Mouse (Mus musculus): Measurements from ENCODE around the gene Antxr1. TPM values are rescaled to one million over a fixed set of nuclear protein-coding genes. Genes with fewer than 3 reads are reported as not detected.

The Antxr1 gene
- total RNA-seq, 4 experiments from 2014 or later, result 11.2 to 16.5 (median 12.9) TPM

DNA sequence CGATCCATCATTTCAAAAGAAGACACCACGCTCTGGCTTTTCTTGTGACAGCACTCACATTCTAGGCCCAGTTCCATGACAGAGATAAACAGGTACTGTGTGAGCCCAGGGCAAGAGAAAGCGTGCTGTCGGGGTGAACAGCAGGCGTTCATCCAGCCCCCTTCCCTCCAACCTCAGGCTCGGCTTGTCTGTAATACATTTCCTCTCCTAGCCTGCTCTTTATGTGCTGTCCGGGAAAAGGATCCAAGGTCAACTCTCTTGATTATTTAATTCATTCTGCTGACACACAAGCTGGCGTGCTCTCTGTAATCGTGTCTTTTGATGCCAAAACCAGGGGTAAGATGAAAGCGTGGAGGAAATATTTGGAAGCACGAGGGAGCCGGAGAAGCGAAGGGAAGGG, 192.0 kb downstream of the Antxr1 start:
- DNase-seq (ENCODE audit: low spot score in 2 of 2), result no peak

DNA sequence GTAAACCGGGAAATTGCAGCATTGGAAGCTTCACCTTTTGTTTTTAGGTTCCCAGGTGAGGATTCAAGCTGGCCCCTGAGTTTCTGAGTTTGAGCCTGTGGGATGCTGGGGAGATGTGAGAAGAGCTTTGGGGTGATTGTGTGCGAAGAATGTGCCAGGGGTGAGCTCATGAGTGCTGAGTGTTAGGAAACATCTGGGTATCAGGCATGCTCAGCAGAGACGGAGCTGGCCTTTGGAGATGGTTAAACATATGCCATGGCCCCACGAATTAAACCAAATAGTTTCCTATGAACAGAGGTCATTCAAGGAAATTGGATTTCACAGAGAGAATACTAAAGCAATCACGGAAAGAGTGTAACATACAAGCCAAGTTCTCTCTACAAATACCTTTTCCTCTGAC, 193.4 kb downstream of the Antxr1 start:
- DNase-seq (ENCODE audit: low spot score in 2 of 2), result no peak

DNA sequence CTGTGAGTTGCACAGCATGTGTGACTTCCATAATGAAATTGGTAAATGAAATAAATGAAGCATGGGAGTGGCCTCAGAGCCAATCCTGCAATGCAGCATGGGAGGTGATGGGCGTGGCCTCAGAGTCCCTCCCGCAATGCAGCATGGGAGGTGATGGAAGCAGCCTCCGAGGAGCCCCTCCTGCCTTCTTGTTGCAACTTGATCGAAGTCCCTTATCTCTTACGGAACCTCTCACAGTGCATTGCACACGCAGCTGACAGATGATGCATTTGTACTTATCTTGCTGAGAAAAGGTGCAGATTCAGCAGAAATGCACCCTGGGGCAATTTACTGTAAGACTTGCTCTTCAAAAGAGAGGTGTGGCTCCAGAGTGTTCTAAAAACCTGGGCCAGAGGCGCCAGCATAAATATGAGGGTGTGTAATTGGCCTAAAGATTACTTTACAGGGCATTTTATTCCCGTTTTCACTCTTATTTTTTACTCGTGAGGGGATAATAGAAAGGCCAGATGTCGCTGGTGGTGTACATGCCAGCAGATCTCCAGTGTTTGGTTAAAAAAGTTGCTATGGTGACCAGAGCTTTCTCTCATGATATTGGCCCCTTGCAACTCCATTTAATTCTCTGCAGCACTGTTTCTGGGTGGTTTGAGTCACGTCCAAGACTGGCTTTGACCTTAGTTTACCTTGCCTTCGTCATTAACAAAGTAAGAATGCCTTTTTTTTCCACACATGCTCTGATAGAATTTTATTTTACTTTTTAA, 195.6 kb downstream of the Antxr1 start:
- no peak for DNase-seq (ENCODE audit: low spot score in 2 of 2)

DNA sequence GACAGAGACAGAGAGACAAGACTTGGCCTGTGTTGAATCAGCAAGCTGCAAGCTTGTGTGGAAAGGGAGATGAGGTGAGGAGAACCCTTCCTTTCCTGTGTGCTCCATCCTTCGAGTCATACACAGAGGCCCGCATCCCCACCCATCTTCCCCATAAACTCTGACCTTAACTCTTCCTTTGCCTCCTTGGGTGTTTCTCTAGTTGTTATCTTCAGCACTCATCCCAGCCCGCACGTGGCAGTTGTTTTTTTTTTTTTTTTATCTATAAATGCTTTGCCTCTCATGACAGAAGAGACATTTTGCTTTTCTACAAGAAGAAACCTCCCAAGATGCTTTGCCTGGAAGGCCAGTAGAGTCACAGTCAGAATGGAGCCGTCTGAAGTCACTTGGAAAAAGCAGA, 197.1 kb downstream of the Antxr1 start:
- no peak for DNase-seq (ENCODE audit: low spot score in 2 of 2)

DNA sequence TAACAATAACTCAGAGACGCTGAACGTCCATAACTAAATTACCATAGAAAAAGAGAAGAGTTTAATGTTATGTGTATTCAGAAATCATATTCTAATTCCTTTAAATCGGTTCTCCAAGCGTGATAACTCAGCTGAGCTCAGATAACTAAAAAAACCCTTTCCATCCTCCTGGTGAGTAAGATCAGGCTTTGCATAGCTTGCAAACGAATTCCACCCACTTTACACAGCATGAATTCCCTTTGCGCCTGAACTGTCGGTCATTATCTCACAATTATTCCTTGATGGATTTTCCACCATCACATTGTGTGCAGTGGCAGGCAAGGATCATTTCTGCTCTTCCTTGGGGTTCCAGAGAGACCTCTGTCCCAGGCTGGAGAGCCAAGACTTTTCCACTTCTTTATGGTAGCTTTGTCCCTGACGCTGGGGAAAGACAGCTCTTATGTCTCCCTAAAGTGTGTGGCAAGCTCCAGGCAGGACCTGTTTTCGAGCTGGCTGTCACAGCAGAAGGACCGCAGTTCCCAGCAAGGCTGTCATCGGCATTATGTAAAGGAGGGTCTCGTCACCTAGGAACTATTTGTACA, 201.6 kb downstream of the Antxr1 start:
- DNase-seq (ENCODE audit: low spot score in 2 of 2), result no peak

DNA sequence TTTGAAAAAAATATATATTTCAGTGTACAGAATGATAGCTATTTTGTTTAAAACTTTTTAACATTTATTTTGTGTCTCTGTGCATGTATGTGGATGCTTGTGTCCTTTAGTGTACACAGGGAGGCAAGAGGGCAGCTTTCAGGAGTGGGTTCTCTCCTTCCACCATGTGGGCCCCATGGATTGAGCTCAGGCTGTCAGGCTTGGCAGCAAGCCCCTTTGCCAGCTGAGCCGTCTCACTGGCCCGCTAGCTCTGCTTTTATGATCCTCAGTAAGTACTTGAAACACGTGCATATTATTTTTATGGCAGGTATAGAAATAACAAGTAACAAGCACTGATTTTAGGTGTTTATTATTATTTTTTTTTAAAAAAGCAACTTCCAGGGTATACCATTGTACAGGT, 202.1 kb downstream of the Antxr1 start:
- no peak for DNase-seq (ENCODE audit: low spot score in 2 of 2)

DNA sequence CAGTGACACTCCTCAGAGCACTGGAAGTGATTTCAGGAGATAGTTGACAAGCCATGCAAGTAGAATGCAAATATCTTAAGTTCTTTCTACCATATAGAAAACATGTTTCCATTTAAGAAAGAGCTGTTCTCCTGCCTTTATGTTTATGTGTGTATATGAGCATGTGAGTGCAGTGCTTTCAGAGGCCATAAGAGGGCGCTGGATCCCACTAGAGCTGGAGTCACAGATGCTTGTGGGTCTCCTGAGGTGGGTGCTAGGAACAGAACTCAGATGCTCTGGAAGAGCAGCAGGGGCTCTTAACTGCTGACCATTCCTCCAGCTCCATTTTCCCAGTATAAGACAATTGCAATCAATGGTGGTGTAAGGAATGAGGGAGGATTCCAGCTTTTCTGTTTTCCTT, 204.5 kb downstream of the Antxr1 start:
- no peak for DNase-seq (ENCODE audit: low spot score in 2 of 2)

DNA sequence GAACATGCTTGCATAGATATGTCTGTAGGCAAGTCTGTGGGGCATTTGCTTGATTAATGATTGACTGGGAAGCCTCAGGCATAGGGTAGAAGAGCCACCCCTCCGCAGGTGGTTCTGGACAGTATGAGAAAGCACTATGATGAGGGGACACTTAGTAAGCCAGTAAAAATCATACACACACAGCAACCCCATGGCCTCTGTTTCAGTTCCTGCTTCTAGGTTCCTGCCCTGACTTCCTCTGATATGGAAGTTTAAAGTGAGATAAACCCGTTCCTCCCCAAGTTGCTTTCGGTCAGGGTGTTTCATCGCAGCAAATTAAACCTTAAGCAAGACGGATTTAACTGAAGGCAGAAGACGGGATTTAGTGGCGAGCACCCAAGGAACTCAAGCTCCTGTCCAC, 205.0 kb downstream of the Antxr1 start:
- no peak for DNase-seq (ENCODE audit: low spot score in 2 of 2)

DNA sequence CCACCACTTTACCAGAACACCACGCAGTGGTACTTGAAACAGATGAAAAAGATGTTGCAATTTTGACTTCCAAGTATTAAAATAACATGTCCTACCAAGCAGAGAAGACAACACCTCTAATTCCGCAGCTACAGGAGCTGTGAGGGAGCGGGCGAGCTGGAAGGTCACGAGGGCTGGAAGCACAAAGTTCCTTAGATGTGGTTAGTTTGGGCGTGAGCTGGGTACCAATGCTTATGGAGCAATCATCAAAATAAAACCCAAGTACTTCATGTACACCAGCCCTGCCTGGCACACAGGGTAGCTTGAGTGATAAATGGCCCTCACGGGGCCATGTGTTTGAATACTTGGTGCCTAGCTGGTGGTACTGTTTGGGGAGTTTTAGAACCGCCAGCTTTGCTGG, 205.8 kb downstream of the Antxr1 start:
- DNase-seq (ENCODE audit: low spot score in 2 of 2), result no peak

DNA sequence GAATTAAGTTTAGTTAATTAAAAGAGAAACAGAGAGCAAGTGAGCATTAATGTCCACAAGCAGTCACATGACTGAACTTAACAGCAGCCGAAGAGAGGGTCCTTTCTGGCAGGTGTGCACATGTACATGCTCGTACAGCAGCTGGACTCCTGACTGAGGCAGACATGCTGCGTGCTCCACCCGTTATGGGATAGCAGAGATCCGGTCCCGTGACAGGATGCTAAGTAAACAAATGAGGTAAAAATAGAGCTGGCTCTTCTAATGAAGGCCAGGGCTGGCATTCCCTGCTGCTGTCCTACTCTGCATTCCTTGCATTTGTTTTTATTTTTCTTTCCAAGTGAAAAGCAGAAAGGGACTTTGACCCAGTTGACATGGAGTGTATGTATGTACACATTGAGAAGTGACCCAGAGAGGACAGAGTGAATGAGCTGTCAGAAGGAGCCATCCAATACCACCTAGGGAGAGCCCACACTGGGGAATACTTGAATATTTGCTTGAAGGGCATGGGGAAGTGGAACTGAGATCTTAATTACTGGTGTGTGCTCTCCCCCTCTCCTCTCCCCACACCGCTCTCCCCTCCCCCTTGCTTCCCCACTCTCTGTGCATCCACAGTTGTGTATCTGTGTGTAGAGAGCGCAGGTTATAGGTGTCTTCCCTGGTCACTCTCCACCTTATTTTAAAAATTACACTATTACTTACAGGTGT, 208.4 kb downstream of the Antxr1 start:
- no peak for DNase-seq (ENCODE audit: low spot score in 2 of 2)

DNA sequence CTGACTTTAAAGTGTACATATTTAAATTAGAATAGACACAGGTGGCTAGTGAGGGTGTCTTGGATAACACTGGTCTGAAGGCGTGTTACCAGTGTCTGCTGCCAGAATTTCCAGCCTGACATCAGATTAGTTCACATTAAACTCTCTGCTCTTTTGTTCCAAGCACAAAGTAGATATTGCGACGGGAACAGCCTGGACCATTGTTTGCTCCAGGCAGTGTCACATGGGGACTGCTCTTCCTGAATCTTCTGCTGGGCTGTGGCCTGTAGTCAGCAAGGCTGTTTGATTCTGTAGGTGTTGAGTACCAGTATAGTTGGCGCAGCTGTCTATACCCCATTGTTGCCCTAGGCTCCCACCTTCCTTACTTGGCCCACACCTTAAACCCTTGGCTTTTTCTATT, 211.6 kb downstream of the Antxr1 start:
- DNase-seq (ENCODE audit: low spot score in 2 of 2), result no peak

DNA sequence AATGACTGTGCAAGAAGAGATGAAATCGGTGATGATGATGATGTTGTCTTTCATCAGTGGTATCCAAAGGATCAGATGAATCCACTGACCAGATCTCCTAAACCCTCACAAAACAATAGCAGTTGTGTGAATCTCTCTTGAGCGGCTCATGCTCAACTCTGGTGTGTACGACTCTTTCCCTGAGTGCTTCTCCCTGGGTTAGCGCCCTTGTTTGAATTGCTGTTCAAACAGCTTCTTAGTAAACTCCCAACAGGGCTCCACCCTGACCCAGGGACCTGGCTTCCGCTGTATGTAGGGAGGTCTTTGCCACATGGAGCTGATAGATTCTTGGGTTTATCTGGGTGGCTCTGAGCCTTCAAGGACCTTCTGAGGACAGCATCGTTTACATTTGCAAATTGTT, 212.2 kb downstream of the Antxr1 start:
- no peak for DNase-seq (ENCODE audit: low spot score in 2 of 2)

DNA sequence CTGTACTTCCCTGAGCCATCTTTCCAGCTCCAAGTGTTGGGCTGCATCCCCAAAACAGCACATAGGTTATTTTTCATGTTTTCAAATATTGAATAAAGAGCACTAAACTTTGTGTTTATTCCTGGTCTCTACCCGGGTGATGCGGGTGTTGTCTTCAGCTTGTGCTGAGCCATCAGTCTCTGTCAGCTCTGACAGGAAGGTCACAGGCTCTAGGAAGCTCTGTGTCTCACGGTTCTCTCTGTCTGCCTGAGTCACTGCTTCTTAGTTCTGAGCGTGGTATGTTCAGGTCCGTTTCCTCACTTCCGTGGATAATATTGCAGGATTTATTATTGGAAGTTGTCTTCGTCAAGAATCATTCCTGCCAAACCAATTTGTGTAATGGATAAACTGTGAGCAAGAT, 213.7 kb downstream of the Antxr1 start:
- no peak for DNase-seq (ENCODE audit: low spot score in 2 of 2)

DNA sequence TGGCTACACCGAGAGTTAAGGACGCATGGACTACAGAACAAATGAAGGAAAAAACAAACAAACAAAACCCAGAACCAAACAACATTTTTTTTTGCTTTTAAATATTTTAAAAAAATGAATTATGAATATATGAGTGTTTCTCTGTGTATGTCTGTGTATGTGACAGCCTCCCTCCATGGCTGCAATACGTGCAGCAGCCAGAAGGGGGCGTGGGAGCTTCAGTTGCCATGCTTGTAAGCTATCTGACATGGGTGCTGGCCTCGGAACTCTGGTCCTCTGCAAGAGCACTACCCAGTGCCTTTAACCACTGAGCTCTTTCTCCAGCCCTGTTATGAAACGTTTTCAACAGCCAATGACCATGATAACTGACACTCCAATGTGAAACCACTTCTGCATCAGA, 215.0 kb downstream of the Antxr1 start:
- DNase-seq (ENCODE audit: low spot score in 2 of 2), result no peak

DNA sequence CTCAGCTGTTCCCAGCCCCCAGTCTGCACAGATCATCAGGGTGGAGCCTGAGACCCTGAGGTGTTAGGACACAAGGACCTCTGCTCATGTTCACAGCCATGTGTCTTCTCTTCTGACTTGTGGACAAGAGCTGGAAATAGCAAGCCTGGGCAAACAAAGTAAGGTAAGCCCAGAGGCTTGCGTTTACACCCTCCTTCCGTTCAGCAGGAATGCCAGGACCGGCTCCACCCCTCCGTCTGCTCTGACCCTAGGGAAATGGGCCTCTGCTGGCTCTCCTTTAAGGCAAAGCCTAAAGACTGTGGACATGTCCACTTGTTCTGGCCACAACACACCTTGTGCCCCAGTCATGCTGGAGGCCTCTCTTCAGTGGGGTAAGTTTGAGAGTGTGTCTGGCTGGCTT, 215.6 kb downstream of the Antxr1 start:
- no peak for DNase-seq (ENCODE audit: low spot score in 2 of 2)

DNA sequence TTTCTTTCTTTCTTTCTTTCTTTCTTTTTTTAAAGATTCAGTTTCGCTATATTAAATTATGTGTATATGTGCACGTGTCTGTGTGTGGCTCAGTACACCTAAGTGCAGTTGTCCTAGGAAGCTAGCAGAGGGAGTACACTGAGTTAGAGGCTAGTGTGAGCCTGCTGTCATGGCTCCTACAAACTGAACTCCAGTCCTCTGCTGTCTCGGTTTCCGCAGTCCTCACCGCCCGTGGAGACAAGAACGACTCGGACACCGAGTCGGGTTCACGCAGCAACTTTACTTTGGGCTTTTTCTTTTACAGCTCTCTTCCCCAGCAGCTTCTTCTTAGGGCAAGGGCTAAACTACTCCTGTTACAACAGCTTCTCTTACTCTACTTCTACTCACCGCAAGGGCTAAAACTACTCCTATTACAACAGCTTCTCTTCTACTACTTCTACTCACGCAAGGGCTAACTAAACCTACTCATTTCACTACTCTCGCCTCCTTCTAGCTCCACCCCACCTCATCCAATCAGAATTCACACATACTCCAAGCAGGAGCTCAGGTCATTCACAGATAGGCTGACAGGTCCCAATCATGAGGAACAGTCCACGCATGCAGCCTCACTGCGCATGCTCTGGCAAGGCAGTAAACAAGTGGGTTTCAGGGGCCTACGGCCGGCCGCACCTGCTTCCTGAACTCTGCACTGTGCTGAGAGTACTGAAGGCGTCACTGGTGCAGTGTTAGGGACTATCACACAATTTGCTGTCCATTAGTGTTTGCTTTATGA, 216.4 kb downstream of the Antxr1 start:
- no peak for DNase-seq (ENCODE audit: low spot score in 2 of 2)

DNA sequence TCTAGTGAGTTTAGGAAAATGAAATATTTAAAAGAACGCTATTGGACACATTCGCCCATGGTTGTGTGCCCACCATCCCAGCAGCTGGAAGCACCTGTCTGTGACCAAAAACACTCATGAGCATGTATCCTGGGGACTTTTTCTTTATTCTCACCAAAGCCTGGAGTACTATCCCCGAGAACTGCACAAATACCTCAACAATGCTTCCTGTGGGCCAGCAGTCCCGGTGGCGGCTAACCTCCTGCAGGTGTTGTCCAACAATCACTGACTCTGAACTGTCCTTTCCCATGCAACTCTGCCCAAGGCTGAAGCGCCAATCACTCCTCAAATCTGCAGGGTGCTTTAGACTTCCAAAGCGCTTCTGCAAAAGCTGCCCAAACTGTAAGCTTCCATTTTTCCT, 219.0 kb downstream of the Antxr1 start:
- DNase-seq (ENCODE audit: low spot score in 2 of 2), result no peak

DNA sequence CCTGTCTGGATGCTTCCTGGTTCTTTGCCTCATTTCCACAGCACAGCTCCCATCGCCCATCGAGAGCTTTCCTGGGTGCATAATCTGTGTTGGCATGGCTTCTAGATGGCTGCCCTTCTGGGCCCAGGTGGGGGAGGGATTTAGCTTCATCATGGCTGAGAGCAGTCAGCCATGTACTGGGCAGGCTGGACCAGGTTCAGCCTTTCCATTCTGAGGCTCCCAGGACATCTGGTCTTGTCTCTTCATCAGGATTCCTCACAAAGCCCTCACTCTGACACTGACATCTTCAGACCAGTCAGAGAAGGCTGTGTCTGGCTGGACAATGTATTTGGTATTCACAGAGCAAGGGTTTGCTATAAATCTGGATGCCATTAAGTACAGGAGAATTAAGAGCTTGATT, 219.6 kb downstream of the Antxr1 start:
- DNase-seq (ENCODE audit: low spot score in 2 of 2), result no peak

DNA sequence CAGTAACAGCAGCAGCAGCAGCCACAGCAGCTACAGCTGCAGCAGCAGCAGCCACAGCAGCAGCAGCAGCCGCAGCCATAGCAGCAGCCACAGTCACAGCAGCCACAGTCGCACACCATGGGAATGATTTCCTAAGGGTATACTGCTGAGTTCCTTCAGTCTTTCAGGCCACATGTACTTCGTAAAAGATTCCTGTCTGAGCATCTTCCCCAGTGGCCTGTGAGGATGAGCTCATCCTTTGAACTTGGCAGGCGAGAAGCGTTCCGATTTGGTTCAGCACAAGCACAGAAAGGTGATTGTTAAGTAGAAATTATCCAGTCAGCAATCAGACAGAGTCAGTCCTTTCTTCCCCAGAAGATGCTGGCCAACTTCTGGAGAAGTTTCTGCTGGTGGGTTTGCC, 223.5 kb downstream of the Antxr1 start:
- no peak for DNase-seq (ENCODE audit: low spot score in 2 of 2)

DNA sequence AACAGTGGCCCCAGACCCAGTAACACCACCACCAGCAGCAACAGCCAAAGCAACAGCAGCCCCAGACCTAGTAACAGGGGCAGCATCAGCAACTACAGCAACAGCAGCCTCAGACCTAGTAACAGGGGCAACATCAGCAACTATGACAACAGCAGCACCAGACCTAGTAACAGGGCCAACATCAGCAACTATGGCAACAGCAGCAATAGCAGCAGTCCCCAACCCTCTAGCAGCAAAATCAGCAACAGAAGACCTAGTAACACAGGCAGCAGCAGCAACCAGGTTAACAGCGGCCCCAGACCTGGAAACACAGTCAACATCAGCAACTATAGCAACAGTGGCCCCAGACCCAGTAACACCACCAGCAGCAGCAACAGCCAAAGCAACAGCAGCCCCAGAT, 224.1 kb downstream of the Antxr1 start:
- DNase-seq (ENCODE audit: low spot score in 2 of 2), result no peak

DNA sequence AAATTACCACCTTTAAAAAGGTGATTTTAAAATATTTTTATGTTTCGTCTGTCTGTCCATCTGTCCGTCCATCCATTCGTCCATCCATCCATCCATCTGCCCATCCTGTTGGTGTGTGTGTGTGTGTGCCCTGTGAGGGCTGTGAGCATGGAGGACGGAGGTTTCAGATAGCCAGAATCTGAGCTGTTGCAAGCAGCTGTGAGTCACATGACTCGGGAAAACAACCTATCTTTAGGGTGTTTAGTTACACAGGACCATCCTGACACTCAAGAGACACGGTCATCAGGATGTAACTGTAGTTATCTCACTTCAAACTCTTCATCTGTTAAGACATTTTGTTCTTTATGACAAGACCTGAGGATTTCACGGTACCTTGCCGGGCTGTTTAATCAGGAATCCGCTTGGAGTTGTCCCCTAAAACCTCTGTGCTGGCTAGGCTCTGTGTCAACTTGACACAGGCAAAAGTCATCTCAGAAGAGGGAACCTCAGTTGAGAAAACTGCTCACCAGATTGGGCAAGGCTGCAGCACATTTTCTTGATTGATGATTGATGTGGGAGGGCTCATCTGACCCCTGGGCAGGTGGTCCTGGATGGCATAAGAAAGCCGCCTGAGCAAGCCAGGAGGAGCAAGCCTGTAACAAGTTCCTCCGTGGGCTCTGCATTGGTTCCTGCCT, 231.4 kb downstream of the Antxr1 start, which contains the start of gene D6Ertd527e:
Gene D6Ertd527e, plus strand, starts transcription at position 624 of the 674 bp plus-strand sequence.
- no peak for DNase-seq (ENCODE audit: low spot score in 2 of 2)

Data from layer of hippocampus, adult 8-10 months (tissue).